Mouse (Mus musculus) retina, adult 2 months (tissue): Measurements from ENCODE around the gene Lsm3.

Experiments
- DNase-seq: peaks from one replicate; pipeline ENCODE4 v3.0.0-alpha.2; 2012; ENCODE audit warnings: low read depth, low spot score

Gene Lsm3

GRCm38 (mm10) chr6:91552693-91553092, 37.0 kb downstream of the Lsm3 start:
- DNase-seq, result no peak

- DNase-seq, result no peak
Measured at GRCm38 (mm10) chr6:91558565-91558964, 42.8 kb downstream of the Lsm3 start.

GRCm38 (mm10) chr6:91559371-91559770, 43.6 kb downstream of the Lsm3 start:
- no peak for DNase-seq

GRCm38 (mm10) chr6:91560186-91560585, 44.5 kb downstream of the Lsm3 start:
- no peak for DNase-seq

GRCm38 (mm10) chr6:91563031-91563430, 47.3 kb downstream of the Lsm3 start:
- no peak for DNase-seq

GRCm38 (mm10) chr6:91566407-91566806, 50.7 kb downstream of the Lsm3 start:
- no peak for DNase-seq
